Mouse (Mus musculus) spleen, postnatal 10 days (tissue): ENCODE results near the gene Ddah2.
"Not testable (repeated sequence)": the region's sequence is repeated elsewhere in the genome, so short reads cannot be mapped to it uniquely, and the experiment has no call there.

Experiments used
- DNase-seq, 2 experiments: peaks; one replicate each; pipeline ENCODE4 v3.0.0; 2021 to 2022; ENCODE audit warnings: low spot score in 2 of 2

Ddah2 gene

DNA sequence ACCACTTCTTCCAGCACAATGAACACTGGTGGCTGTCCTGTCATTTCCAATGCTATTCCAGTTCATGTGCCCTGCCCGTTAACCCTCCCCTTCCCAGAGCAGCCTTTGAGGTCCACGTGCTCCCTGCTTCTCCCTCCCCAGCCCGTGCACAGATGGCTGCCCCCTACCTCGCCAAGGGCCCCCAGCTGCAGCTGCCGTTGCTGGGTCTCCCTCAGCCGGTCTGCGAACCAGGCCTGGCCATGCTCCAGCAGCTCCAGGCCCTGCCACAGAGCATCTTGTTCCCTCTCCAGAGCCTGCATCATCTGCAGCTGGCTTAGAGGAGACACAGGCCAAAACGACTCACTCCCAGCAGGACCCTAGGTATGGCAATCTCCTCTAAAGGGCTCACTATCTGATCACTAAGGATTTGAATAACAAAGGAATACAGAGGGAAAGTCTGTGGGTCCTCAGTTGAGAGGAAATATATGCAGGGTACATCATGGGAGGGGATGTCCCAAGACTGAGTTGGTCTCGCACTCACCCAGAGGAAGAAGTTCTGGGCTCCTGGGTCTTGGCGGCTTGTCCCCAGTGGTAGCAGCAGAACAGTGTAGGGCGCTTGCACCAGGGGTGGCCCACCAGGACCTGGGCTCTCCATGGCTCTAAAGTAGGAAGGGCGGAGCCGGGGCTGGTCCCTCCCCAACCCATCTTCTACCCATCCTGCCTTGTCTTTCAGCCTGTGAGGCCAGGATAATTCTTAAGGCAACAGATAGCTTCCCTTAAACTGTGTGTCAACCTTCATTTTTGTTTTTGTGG lies 31.4 kb upstream of the Ddah2 start, which contains the start of gene Sapcd1:
TSS of gene Sapcd1 (minus strand) at position 740 of the 792 bp plus-strand sequence.
- DNase-seq = peak in 1 of 2 experiments; percentile 63

DNA sequence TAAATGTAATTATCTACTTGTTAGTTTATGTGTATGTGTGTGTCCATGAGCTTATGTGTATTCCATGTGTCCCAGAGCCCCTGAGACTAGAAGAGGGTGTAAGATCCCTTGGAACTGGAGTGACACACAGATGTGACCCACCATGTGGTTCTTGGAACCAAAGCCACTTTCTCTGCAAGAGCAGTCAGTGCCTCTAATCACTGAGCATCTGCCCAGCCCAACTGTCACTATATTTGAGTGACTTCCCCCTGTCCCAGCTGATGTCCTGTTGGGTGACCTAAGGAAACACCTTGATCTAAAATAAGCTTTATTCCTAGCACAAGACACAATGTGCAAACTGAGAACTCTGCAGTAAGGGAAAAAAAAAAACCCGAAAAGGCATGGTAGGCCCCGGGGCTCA lies 30.5 kb upstream of the Ddah2 start:
- DNase-seq = peak in 1 of 2 experiments; percentile 13

DNA sequence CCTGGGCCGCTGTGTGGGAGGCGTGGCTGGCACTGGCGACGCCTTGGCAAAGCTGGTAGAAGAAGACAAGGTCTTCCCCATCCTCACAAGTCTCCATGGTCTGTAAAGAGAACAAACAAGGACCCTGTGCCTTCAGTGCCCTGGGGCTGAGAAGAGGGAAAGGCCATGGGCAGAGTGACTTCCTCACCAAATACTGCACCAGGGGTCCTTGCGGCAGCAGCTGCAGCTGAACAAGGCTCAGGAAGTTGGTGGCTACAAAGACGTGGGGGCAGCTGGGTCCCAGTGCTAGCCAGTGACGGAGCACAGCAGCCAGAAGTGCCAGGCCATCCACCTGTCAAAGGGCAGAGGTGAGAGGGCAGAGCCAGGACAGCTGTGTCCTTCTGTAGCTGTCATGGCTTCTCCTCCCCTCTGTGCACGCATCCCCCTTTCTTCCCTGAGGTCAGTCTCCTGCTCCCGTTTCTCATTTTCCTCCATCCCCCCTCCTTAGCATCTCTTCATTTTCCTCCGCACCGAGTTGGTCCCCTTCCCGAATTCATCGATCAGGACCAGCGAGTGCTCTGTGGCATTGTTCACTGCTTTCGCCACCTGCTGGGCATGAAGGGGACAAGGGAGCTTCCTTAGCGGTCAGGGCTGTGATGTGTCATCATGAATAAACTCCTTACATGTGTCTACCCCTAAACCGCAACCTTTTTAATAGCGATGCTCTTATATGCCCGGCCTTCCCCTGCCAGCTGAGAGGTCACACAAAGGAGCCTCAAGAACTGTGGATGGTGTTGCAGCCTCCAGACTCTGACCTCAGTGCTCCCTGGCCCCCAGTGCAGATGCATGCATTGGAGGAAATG lies 28.9 kb upstream of the Ddah2 start:
- DNase-seq = peak in 1 of 2 experiments; percentile 55

DNA sequence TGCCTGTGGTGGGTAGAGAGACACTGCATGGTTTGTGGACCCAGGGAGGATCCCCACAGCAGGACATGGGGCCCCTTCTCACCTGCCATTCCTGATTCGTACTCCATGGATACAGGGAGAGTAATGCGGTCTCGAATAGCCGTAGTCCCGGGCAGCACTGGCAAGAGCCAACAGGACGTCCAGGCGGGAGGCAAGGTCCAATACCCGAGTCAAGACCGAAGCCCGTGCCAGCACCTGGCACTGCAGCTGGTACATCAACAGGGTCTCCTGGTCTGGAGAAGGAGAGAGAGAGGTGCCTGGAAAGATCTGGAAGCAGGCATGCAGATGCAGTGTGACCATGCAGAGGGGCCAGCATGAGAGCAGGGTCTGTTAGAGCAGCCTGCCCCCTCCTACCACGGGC lies 27.6 kb upstream of the Ddah2 start:
- DNase-seq = no peak

DNA sequence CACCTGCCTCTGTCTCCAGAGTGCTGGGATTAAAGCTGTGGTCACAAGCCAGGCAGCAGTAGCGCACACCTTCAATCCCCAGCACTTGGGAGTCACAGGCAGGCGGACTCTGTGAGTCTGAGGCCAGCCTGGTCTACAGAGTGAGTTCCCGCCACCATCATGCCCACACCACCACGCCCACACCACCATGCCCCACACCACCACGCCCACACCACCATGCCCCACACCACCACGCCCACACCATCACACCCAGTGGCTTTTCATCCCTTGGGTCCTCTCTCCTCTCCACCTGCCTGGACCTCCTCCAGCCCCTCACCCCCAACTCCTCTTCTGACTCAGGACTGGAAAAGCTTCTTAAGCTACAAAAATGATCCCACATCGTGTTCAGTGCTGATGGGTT lies 27.0 kb upstream of the Ddah2 start:
- no peak for DNase-seq

DNA sequence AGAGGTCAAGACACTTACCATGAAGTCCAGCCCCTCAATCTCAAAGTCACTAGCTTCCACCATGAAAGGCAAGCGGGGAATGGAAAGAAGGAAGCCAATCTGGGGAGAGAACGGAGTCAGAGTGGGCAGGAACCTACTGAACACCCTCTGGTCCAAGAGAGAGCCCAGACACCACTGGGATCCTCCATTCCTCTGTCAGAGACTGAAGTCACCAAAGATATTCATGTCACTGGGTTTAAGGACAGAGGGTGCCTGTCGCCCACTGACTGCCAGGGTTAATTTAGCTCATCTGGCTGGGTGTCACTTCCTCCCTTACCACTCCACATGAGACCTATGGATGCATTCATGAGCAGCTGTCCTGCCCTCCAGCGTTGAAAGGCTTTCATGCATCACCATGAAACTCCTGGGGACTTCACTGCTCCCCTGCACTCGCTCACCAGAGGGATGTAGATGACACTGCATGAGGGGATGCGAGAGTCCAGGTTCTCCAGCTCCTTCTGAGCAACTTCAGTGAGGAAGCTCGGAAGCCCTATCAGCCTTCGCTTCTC lies 26.4 kb upstream of the Ddah2 start:
- no peak for DNase-seq

DNA sequence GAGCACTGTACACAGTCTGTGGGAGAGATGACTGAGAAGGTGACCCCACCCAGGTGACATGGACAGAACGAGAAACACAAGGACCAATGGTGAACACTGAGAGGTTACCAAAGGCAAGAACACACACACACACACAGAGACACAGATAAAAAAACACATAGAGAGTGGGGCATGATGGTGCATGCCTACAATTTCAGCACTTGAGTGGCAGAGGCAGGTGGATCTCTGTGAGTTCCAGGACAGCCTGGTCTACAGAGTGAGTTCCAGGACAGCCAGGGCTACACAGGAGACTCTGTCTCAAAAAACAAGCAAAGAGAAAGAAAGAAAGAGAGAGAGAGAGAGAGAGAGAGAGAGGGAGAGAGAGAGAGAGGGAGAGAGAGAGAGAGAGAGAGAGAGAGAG lies 25.1 kb upstream of the Ddah2 start:
- not testable (repeated sequence) for DNase-seq

DNA sequence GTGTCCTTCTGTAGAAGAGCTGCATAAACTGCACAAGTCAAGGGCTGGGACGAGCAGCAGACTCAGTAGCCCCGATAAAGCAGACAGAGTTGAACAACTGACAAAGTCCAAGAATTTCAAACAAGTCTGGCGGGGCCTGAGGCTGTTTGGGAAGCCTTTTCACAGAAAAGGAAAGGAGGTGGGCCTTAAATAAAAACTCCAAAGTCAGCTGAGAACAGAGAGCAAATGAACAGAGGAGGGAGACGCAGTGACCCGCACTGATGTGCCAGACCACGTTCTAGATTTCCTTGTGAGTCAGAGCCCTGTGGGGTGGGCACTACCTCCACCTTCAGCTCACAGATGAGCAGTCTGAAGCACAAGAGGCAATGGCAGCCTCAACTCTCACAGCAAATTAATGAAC lies 23.9 kb upstream of the Ddah2 start:
- no peak for DNase-seq

DNA sequence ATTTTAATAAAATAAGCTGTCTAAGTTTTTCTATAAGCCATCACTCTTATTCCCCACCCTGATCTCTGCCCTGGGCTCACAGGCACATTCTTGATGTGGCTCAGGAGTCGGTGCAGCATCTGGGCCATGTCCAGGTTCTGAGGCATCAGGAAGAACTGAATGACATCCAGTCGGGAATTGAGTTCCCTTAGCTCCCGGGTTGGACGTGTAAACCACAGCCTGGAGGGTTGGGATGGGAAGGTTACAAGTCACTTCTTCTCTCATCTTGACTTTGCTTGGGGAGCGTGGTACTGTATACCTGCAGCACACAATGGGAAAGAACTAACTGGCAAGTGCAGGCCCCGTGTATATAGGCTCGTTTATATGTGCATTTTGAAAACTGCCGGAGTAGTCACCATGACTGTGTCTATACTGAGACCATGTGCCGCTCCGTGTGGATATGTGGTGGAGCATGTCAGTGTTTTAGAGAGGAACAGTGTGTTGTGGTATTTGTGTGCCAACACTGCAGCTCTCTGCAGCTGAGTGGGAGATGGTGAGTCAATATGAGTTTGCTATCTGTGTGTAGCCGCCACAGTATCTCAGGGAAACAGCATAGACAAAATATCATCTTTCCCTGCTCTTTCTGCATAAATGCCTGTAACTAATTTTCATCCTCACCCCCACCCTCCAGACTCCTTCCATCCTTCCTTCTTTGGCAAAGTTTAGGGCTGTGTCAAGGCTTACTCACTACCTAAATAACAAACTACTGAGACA lies 19.5 kb upstream of the Ddah2 start:
- DNase-seq = no peak

DNA sequence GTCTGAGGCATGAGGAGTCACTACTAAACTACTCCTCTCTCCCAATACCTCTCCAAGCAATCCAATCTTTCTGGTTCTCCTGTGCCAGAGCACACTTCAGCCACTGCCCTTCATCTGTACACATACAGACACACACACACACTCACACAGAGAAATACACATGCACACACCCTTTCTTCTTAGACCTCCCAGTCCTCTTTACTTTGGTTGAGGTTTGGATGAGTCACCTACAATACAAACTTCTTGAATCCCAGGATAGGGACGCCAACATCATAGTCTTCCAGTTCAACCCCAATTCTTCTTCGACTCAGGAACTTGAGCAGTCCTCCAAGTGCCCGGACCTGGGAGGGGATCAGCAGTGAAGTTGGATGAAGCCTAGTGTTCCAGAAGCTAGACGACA lies 15.0 kb upstream of the Ddah2 start:
- DNase-seq = no peak

DNA sequence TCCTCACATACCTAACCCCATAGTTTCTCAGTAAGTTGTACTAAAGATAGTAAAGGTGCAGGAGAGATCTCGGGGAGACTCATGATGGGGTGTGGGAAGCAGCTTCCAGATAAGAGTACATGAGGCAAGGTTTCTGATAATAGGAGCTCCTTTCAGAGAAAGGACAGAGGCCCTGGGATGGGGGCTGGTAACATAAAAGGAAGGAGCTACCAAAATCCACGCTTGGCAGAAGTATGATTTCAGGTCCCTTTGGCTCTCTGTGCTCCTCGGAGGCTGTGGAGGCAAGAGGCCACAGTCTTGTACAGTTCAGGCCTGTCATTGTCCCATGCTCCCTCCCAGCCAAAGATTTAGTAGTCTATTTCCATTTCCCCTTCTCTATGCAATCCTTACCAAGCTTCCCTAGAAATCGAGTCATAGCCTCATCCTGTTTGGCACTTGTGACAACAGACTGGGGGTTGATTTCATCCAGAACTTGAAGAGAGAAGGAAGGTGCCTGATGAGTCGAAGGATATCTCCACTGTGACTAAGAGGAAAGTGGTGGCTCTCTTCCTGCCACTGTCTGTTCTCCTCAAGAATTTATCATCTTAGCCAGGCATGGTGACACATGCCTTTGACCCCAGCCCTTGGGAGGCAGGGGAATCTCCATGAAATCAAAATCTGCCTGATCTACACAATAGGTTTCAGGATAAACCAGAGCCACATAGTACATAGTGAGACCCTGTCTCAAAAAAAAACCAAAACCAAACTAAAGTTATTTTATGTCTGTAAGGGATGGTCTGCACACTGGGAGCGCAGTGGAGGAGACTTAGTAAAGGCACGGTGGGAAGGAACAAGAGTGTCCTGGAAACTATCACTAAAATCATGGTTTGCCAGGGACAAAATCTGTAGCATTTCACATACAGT lies 13.7 kb upstream of the Ddah2 start:
- DNase-seq = no peak

DNA sequence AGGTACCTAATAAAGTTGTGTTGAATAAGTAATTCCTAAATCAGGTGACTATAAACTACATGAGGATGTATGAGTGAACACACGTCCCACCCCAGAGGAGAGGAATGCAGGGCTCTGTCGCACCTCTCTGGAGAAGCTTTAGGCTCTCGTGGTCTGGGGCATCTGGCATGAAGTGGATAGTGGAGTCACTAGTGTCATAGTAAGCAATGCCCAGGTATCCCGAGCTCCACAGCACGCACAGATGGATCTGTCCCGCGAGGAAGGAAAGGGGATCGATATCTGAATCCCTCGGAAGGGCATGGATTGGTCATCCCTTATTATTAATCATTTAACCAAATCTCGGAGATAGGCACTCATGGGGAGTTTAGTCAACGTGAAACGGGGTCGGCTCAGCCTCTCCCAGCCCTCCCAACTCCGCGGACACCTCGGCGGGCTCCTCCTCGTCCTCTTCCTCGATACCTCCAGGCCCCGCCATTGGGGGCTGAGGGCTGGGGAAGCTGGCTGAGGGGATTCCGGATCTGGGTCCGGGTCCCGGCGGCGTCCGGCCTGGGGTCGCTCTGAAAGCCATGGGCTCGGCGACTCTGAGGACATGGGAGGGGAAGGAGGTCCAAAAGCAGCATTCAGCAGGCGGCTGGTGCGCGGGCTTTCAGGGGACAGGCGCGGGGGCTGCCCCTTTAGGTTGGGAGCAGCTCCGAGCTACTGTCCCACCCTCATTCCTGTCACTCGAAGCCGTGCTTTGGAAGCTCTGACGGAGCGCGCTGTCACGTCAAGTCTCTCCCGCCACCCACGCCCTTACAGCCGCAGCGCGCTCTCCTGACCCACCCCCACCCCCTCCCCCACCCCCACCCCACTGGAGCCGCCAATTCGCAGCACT lies 12.8 kb upstream of the Ddah2 start:
- DNase-seq = peak in 1 of 2 experiments; percentile 56

DNA sequence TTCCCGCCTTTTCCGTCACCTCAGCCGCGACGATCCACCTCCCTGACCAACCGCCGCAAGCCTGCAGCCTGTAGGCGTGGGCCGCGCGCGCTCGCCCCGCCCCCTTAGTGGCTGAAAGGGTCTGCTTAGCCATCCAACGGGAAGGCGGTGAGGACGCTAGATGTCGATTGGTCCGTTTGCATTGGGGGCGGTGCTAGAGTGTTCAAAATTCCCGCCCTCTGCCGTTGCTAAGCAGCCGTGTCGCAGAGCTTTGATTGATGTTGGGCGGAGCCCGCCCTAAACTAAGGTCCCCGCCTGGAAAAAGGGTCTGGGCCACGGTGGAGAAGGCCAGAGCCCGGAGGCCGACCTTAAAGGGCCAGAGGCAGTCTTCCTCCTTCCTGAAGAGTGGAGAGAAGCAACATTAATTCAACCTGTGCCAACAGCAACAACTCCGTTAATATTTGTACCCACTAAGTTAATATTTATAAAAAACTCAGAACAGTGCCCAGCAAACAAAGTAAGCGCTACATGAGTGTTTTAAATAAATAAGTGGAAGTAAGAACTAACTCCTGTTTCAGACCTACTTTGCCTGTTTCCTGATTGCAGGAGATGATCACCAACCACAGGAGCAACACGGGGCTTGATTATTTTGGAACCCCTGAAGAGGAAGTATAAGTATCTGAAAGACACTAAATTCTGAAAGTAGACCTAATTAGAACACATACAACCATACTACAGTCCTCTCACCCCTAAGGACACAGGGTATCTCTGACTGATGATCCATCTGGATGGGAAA lies 12.0 kb upstream of the Ddah2 start, which contains the start of gene Msh5:
TSS of gene Msh5 (minus strand) at position 65 of the 775 bp plus-strand sequence.
- peak; percentile 95 to 98 for DNase-seq

DNA sequence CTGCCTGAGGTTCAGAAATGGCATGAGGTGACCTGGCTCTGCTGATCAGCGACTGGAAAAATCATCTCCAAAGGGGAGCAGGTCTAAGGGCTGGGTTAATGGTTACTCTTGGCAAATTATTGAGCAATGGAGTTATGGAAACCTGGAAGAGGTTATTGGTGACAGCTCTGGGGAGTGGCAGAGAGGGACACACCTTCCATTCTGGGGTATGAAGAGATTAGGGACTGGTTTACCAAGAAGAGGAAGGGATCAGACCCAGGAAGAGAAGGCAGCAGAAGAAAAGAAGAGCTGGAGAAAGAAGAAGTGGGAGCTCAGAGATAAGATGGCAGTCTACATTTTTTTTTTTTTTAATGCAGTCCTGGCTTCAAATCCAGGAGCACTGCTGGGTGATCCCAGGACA lies 11.1 kb upstream of the Ddah2 start:
- peak in 1 of 2 experiments; percentile 16 for DNase-seq

DNA sequence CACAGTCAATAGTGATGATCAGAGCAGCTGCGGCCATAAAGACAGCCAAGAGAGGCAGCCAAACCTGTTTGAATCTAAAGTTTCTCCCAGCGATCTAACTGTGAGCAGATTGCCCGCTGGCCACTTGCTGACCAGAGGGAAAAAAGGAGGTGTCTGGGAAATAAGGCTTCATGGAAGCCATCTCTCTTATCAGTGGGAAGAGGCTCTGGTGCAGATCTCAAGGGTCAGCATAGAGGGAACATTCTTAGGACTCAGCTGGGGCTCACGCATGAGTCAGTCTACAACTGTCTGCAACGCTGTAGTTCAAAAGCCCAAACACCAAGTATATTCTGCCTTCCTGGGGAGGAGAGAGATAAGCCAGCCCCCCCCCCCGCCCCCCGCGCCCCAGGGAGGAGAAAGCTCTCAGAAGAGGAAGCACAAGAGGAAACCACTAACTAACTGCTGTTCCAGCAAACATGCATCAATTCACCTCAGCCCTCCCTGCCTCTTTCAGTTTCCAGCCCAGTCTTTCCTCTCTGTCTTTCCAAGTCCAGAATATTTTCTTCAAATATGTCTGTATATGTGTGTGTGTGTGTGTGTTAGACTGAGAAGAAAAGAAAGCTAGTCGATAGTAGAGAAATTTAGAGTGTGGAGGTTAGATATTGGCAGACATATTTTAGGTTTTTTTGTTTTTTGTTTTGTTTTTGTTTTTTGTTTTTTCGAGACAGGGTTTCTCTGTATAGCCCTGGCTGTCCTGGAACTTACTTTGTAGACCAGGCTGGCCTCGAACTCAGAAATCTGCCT lies 10.5 kb upstream of the Ddah2 start:
- peak in 1 of 2 experiments; percentile 43 for DNase-seq

DNA sequence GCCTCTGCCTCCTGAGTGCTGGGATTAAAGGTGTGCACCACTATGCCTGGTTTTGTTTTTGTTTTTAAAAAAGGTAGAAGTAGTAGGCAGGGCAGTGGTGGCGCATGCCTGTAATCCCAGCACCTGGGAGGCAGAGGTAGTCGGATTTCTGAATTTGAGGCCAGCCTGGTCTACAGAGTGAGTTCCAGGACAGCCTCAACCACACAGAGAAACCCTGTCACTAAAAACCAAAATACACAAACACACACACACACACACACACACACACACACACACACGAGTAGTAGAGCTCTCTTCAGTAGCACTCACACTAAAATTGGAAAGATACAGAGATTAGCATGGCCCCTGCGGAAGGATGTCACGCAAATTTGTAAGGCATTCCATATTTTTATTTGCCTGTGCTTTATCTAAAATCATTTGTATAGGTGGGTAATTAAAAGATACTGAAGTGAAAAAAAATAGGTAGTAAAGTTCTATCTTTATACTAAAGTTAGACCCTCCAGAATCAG lies 9.8 kb upstream of the Ddah2 start:
- DNase-seq = peak in 1 of 2 experiments; percentile 26

DNA sequence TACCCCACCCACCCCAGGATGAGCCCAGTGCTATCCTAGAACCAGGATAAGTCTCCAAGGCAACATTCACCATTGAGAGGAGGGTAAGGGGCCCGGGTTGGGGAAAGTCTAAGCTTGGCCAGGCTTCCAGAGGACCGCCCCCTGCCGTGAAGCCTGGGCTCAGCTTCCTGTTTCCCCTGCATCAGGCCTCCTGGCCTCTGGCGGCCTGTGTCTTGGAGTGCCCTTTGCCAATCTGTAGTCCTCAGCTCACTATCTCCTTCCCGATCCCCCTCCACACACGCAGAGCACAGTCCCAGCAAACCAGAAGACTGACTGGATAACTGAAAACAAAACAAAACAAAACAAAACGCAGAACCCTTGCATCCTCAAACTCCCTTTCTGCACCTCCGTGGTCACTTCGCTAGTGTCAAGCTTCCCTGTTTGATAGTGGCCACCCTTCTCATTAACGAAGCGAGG lies 9.2 kb upstream of the Ddah2 start, which contains the start of gene Clic1:
TSS of gene Clic1 (plus strand) at position 406 of the 456 bp plus-strand sequence.
- peak; percentile 52 to 70 for DNase-seq
